Comparison of ENCODE assay signal across 8 mouse cellular contexts in the genomic region with DNA sequence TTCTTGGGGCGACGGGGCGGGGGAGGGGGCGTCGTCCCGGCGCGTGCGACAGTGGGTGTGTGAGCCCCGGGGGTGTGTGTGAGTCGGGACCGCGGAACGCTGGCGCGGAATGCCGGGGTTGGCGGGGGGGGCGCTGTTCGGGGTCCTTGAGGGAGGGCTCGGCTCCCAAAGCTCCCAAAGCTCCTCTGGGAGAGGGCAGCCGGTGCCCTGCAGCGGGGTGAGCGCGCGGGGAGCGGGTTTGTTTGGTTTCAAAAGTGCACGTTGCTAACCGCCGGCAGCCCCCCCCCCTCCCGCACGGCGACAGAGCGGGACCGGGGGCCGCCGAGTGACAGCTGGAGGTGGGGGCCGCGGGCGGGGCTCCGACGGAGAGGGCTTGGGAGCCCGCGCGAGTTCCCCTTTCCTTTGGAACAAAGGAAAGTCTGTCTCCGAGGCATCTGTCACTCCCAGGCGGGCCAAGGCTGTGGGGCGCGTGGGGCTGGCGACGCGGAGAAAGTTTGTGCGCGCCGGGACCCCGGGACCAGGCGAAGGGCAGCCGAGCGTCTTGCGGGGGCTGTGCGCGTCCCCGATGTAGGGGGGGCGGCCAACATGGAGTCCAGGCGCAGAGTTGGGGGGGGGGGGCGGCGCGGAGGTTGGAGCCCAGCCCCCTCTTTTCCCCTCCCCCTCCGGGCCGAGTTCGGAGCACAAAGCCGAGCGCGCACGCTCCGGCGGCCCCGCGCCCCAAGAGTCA. TPM values are rescaled to one million over a fixed set of nuclear protein-coding genes. Genes with fewer than 3 reads are reported as not detected.
DNase-seq lines count a peak whose midpoint lies in the region; ATAC-seq lines count a peak whose summit lies in the region.

No protein-coding gene starts in this region.

- DNase-seq in thymus, adult 18-20 months: peak; percentile 28 to 32
- DNase-seq in thymus, postnatal 0 days (ENCODE audit: low spot score): no peak
- peak; percentile 35 to 51 for DNase-seq in adrenal gland, postnatal 36 days
- DNase-seq in limb, embryonic 10.5 days (ENCODE audit: low spot score): peak; percentile 82
- peak; percentile 79 for DNase-seq in testis, postnatal 10 days (ENCODE audit: low spot score)

- peaks cover 38% of the 10 kb centered on the region for H3K4me1 ChIP-seq in heart, embryonic 11.5 days (ENCODE audit: control insufficient read depth, insufficient read depth, low read length)
- peaks cover 60% of the 10 kb centered on the region for H3K4me1 ChIP-seq in limb, embryonic 10.5 days
- H3K4me1 ChIP-seq in midbrain, embryonic 13.5 days (replicated peaks): peaks cover 65% of the 10 kb centered on the region

- peak; percentile 11; the same call in 1 of the 2 replicates for ATAC-seq in heart, embryonic 11.5 days (replicated peaks; ENCODE audit: insufficient number of reproducible peaks, low FRiP score, low TSS enrichment)
- ATAC-seq in midbrain, embryonic 13.5 days: peak; percentile 48
- no peak for ATAC-seq in frontal cortex, adult (ENCODE audit: low TSS enrichment)

- peak overlapping the region; percentile 83 for H3K4me2 ChIP-seq in heart, embryonic 11.5 days
- peak overlapping the region; percentile 98 for H3K4me2 ChIP-seq in midbrain, embryonic 13.5 days (replicated peaks)

- peak overlapping the region; percentile 96 for H3K9ac ChIP-seq in heart, embryonic 11.5 days (ENCODE audit: low read depth, low read length)
- H3K9ac ChIP-seq in midbrain, embryonic 13.5 days (replicated peaks): peak overlapping the region; percentile 79

- peak overlapping the region; percentile 94 for H3K27ac ChIP-seq in heart, embryonic 11.5 days (ENCODE audit: low read depth, low read length)
- H3K27ac ChIP-seq in limb, embryonic 10.5 days: peak overlapping the region; percentile 98
- peak overlapping the region; percentile 84 for H3K27ac ChIP-seq in midbrain, embryonic 13.5 days

- no peaks in the 10 kb centered on the region for H3K27me3 ChIP-seq in heart, embryonic 11.5 days (ENCODE audit: control insufficient read depth, insufficient read depth, low read length)
- H3K27me3 ChIP-seq in limb, embryonic 10.5 days (ENCODE audit: low read depth, poor library complexity, severe bottlenecking): no peaks in the 10 kb centered on the region
- H3K27me3 ChIP-seq in midbrain, embryonic 13.5 days: peaks cover 14% of the 10 kb centered on the region; the same call in 1 of the 2 replicates

- WGBS in heart, embryonic 11.5 days (ENCODE audit: insufficient replicate concordance): under 1% methylated on average over 47 of the region's 79 CpGs
- WGBS in limb, embryonic 10.5 days: under 1% methylated on average over 70 of the region's 79 CpGs
- 1% methylated on average over 64 of the region's 79 CpGs for WGBS in midbrain, embryonic 13.5 days

- H3K9me3 ChIP-seq in heart, embryonic 11.5 days (replicated peaks; ENCODE audit: control insufficient read depth, low read length): no peaks in the 10 kb centered on the region
- H3K9me3 ChIP-seq in limb, embryonic 10.5 days (replicated peaks): no peaks in the 10 kb centered on the region
- H3K9me3 ChIP-seq in midbrain, embryonic 13.5 days: no peaks in the 10 kb centered on the region

- peaks cover 10% of the 10 kb centered on the region; the same call in 1 of the 2 replicates for H3K36me3 ChIP-seq in heart, embryonic 11.5 days (ENCODE audit: control insufficient read depth, insufficient read depth, low read length)
- H3K36me3 ChIP-seq in limb, embryonic 10.5 days: peaks cover 52% of the 10 kb centered on the region
- H3K36me3 ChIP-seq in midbrain, embryonic 13.5 days: peaks cover 6% of the 10 kb centered on the region; the same call in 1 of the 2 replicates

- H3K4me3 ChIP-seq in heart, embryonic 11.5 days (ENCODE audit: low read depth, low read length): peak overlapping the region; percentile 94
- peak overlapping the region; percentile 96 for H3K4me3 ChIP-seq in limb, embryonic 10.5 days
- H3K4me3 ChIP-seq in midbrain, embryonic 13.5 days (replicated peaks): peak overlapping the region; percentile 73

RNA-seq across cellular contexts. Expression of a gene that starts 0.7 kb away (rescaled TPM):
- polyA plus RNA-seq in thymus, postnatal 0 days (2015; fragmentation: Nextera tagmentation; extraction: Ambion mirVana): 17.2 and 19.2 TPM in 2 replicates
- total RNA-seq in adrenal gland, postnatal 36 days (2021): 1 to 10 TPM; 3.9 to 4.4 TPM
- 42.7 and 44.1 TPM in 2 replicates for polyA plus RNA-seq in heart, embryonic 11.5 days (2014; fragmentation: Nextera tagmentation; extraction: Ambion mirVana)
- 104 and 109 TPM in 2 replicates for polyA plus RNA-seq in limb, embryonic 10.5 days (2016; fragmentation: Nextera tagmentation; extraction: Ambion mirVana)
- 35.2 and 44.5 TPM in 2 replicates for polyA plus RNA-seq in midbrain, embryonic 13.5 days (2015; fragmentation: Nextera tagmentation; extraction: Ambion mirVana)

RNA-seq across cellular contexts. Expression of a gene that starts 17.3 kb away (rescaled TPM):
- 4.3 and 8.4 TPM in 2 replicates for polyA plus RNA-seq in thymus, postnatal 0 days (2015; fragmentation: Nextera tagmentation; extraction: Ambion mirVana)
- total RNA-seq in adrenal gland, postnatal 36 days (2021): 1 to 10 TPM; 1.4 to 3.2 TPM
- 4.1 and 4.6 TPM in 2 replicates for polyA plus RNA-seq in heart, embryonic 11.5 days (2014; fragmentation: Nextera tagmentation; extraction: Ambion mirVana)
- 9.4 and 10.7 TPM in 2 replicates for polyA plus RNA-seq in limb, embryonic 10.5 days (2016; fragmentation: Nextera tagmentation; extraction: Ambion mirVana)
- polyA plus RNA-seq in midbrain, embryonic 13.5 days (2015; fragmentation: Nextera tagmentation; extraction: Ambion mirVana): 13.0 and 15.4 TPM in 2 replicates

RNA-seq across cellular contexts. Expression of a gene that starts 22.5 kb away (rescaled TPM):
- polyA plus RNA-seq in thymus, postnatal 0 days (2015; fragmentation: Nextera tagmentation; extraction: Ambion mirVana): 178 and 179 TPM in 2 replicates
- total RNA-seq in adrenal gland, postnatal 36 days (2021): 100 to 1,000 TPM; 244 to 346 TPM
- 191 TPM in 2 replicates for polyA plus RNA-seq in heart, embryonic 11.5 days (2014; fragmentation: Nextera tagmentation; extraction: Ambion mirVana)
- polyA plus RNA-seq in limb, embryonic 10.5 days (2016; fragmentation: Nextera tagmentation; extraction: Ambion mirVana): 182 and 204 TPM in 2 replicates
- 143 and 158 TPM in 2 replicates for polyA plus RNA-seq in midbrain, embryonic 13.5 days (2015; fragmentation: Nextera tagmentation; extraction: Ambion mirVana)

RNA-seq across cellular contexts. Expression of a gene that starts 46.5 kb away (rescaled TPM):
- 104 and 115 TPM in 2 replicates for polyA plus RNA-seq in thymus, postnatal 0 days (2015; fragmentation: Nextera tagmentation; extraction: Ambion mirVana)
- total RNA-seq in adrenal gland, postnatal 36 days (2021): not detected
- polyA plus RNA-seq in heart, embryonic 11.5 days (2014; fragmentation: Nextera tagmentation; extraction: Ambion mirVana): 1.0 and 1.1 TPM in 2 replicates
- polyA plus RNA-seq in limb, embryonic 10.5 days (2016; fragmentation: Nextera tagmentation; extraction: Ambion mirVana): 0.45 and 0.58 TPM in 2 replicates
- 0.15 and 0.27 TPM in 2 replicates for polyA plus RNA-seq in midbrain, embryonic 13.5 days (2015; fragmentation: Nextera tagmentation; extraction: Ambion mirVana)
